Mouse (Mus musculus) testis, adult 2 months (tissue): ENCODE measurements around the gene Gm27029.

Experiments
- CTCF ChIP-seq: fragments of 200-500 bp; IDR thresholded peaks from 2 replicates; pipeline ENCODE4 v1.5.1; 2012; ENCODE audit warnings: low read depth, mild to moderate bottlenecking, inconsistent platforms, low read length, moderate library complexity; ENCODE audit not compliant: control insufficient read depth, insufficient read depth, insufficient replicate concordance
- POLR2A ChIP-seq: fragments of 200-500 bp; IDR thresholded peaks from 2 replicates; pipeline ENCODE4 v1.6.1; 2012; ENCODE audit warnings: low read depth, mild to moderate bottlenecking, inconsistent platforms, low read length, moderate library complexity; ENCODE audit not compliant: control insufficient read depth

DNA sequence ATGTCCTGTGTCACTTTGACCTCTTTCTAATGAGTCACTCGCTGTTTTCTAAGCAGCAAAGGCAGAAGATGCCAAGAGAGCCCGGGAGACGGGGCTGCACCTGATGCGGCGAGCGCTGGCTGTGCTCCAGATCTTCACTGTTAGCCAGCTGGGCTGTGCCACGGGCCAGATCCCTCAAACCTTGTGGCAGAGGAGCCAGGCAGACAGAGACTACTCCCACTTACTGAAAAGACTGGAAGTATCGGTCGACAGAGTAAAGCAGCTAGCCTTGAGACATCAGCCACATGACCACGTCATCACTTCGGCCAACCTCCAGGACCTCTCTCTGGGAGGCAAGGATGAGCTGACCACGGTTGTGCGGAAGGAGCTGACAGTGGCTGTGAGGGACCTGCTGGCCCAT, 8.8 kb upstream of the Gm27029 start:
- no peak for TF ChIP-seq CTCF
- TF ChIP-seq POLR2A = no peak
